Mouse (Mus musculus): ENCODE measurements around the gene Cyb561a3. TPM values are rescaled to one million over a fixed set of nuclear protein-coding genes. Genes with fewer than 3 reads are reported as not detected.
A peak's percentile ranks its signal among the peaks of the same experiment; 100 is the strongest.
"Not testable (repeated sequence)": the region's sequence is repeated elsewhere in the genome, so short reads cannot be mapped to it uniquely, and the experiment has no call there.

Gene Cyb561a3
- total RNA-seq (2021) = 1 to 10 TPM; 6.5 to 8.3 TPM
- long read RNA-seq, experiment 1, partial matches to known transcripts = 3 of 17 reads
- long read RNA-seq, experiment 1, other reads (novel, unspliced or antisense) = 10 of 17 reads
- long read RNA-seq, experiment 2, transcript Cyb561a3-209 (8 exons, 3,130 nt) = major isoform, 5 of 16 reads
- long read RNA-seq, experiment 2, partial matches to known transcripts = 2 of 16 reads
- long read RNA-seq, experiment 2, other reads (novel, unspliced or antisense) = 5 of 16 reads

DNA sequence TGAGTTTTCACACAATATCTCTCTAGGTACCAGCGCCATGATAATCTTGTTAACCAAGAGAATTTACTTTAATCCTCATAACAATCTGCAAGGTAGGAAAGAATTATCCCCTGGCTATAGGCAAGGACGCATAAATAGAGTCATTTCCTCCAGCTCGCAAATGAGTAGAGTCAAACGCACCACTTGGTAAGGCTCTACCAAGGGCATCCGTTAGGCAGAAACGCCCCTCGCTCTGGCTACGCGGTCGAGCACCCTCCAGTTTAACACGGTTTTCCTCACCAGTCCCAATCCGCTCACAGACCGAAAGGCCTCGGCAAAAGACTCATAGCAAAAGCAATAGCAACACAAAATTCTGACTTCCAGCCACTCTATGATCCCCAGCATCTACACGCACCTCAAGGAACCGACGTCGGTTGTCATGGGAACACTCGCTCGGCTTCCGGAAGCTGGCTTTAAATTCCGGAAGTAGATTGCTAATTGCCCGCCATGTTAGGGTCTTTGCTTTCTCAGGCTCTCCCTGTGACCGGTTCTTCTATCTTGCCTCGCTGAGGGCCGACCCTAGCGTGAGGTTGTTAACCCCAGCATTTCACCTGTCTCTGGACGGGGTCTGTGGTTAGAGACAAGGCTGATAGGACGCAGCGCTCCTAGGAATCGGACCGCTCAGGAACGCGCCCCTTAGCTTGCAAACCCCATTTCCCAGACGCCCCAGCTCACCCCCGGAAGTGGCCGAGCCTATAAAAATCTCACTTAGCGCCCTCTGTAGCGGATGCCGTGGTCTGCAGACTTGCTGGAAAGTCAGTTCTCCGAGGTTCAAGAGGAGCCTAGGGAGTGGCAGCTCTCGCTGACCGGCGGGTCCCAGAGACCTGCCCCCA lies at the start of gene Cyb561a3, which contains the start of gene Tmem138:
Cyb561a3 (plus strand) TSS at position 483 of the 872 bp plus-strand sequence.
Tmem138 (minus strand) TSS at position 673 of the 872 bp plus-strand sequence.
- DNase-seq (ENCODE audit: low spot score in 2 of 2) = peak; percentile 71 to 90

DNA sequence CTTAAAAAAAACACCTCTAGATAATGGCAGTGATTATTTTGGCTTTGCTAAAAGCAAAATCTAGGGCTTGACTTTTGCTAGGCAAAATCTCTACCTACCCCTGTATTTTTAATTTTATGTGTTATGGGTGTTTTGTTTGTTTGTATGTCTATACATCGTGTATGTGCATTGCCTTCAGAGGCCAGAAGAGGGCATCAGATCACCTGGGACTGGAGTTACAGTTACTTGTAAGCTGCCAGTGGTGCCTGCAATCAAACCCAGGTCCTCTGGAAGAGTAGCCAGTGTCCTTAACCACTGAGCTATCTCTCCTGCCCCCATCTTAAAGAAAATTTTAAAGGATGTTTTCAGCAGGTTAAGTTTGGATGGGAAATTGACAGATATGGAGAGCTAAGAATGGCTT lies 46.9 kb upstream of the Cyb561a3 start:
- no peak for DNase-seq (ENCODE audit: low spot score in 2 of 2)

DNA sequence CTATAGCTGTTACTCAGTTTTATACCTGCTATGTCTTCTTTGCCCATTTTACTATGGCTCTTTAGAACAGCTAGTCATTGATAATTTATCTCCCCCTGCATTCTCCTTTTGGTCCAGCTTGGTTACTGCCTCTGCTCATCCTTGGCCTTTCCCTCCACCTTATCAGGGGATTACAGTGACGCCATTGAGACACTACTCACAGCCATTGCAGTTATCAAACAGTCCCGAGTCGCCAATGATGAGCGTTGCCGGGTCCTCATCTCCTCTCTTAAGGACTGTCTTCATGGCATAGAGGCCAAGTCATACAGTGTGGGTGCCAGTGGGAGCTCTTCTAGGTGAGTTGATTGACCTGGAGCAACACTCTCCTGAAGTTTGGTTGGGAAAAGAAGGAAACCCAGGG lies 37.5 kb upstream of the Cyb561a3 start:
- no peak for DNase-seq (ENCODE audit: low spot score in 2 of 2)

DNA sequence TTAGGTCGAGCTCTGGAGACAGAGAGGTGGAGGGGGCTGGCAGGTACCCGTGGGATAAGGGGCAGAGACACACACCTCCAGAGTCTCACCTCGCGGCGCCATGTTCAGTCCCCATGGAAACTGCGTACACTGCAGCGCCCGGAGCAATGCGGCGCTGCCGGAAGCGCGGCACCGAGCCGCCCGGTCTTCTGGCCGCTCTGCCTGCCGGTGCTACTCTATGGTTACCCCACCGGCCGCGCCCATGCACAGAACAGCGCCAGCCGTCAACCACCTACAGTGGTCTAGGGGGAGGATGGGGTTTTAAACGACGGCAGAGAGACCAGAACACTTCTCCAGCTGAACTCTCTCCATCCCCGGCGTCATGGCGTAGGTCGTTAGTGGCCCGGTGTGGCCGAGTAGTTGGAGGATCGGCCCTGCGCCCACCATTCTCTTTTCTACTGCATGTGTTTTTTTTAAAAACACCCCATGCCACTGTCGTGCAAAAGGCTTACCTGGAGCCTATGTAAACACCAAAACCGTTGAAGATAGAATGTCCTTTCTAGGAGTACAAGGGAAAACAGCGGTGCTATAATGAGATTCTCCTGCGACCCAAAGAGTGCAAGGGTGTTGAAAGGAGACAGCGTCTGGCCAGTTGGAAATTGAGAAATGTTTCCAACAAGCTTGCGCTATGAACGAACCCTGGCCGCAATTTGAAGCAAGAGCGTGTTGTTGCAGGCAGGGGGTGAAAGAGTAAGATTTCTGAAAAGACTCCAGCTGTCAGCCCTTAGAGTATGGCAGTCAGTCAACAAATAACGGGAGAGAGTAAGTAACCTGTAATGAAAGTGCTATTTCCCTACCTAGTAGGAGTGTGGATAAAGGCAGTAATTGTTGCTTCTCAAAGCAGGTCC lies 21.1 kb upstream of the Cyb561a3 start, which contains the start of gene Tmem216:
Tmem216 (minus strand) TSS at position 615 of the 887 bp plus-strand sequence.
- peak; percentile 63 to 76 for DNase-seq (ENCODE audit: low spot score in 2 of 2)

DNA sequence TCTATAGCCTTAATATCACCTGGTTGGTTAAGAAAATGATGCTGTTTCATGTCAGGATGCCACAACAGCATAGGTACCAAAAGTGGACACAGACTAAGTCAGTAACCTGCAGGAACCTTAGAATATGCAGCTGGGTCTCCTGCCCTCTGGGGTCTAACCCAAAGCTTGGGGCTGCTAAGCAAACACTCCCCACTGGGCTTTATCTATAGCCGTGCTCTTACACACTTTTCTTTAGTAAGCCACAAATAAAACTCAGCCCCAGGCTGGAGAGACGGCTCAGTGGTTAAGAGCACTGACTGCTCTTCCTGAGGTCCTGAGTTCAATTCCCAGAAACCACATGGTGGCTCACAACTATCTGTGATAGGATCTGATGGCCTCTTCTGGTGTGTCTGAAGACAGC lies 20.0 kb upstream of the Cyb561a3 start:
- DNase-seq (ENCODE audit: low spot score in 2 of 2) = no peak

DNA sequence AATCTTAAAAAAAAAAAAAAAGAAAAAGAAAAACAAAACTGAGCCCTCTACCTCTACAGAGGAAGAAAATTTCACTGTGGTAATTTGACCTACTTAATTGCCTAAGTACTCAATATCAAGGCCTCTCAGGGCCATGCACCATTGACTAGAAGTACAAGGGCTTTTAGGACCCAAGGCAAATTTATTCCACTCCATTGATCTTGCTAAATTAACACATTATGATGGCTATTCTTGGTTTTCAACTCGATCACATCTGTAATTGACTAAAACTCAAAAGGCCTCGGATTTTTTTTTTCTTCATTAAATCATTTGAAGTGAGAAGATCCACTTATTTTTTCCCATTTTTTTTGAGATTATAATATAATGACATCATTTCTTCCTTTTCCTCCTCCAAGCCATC lies 19.5 kb upstream of the Cyb561a3 start:
- no peak for DNase-seq (ENCODE audit: low spot score in 2 of 2)

DNA sequence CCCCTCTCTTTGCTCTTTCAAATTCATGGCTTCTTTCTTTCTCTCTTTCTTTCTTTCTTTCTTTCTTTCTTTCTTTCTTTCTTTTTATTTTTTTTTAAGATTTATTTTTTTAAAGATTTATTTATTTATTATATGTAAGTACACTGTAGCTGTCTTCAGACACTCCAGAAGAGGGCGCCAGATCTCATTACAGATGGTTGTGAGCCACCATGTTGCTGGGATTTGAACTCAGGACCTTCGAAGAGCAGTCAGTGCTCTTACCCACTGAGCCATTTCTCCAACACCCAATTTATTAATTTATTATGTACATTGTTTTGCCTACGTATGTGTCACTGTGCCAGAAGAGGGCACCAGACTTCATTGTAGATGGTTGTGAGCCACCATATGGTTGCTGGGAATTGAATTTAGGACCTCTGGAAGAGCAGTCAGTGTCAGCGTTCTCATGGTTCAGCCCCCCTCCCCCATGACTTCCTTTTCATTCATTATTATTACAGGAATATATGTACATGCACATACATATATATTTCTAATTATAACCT lies 19.1 kb upstream of the Cyb561a3 start:
- DNase-seq (ENCODE audit: low spot score in 2 of 2) = not testable (repeated sequence)

DNA sequence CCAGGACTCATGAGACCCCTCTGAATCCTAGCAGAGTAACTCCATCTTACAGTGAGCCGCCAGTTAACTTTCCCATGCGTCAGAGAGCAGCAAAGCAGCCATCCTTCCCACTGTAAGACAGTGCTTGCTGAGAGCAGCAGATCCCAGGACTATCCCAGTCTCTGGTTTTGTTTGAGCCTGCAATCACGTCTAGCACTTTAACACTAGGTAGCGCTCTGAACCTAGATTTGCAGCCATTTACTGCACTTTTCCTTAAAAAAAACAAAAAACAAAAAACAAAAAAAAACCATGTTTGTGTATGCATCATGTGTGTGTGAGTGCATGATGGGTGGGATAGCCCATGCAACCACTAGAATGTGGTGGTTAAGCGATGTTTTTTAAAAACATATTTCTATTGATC lies 16.9 kb upstream of the Cyb561a3 start:
- DNase-seq (ENCODE audit: low spot score in 2 of 2) = no peak

DNA sequence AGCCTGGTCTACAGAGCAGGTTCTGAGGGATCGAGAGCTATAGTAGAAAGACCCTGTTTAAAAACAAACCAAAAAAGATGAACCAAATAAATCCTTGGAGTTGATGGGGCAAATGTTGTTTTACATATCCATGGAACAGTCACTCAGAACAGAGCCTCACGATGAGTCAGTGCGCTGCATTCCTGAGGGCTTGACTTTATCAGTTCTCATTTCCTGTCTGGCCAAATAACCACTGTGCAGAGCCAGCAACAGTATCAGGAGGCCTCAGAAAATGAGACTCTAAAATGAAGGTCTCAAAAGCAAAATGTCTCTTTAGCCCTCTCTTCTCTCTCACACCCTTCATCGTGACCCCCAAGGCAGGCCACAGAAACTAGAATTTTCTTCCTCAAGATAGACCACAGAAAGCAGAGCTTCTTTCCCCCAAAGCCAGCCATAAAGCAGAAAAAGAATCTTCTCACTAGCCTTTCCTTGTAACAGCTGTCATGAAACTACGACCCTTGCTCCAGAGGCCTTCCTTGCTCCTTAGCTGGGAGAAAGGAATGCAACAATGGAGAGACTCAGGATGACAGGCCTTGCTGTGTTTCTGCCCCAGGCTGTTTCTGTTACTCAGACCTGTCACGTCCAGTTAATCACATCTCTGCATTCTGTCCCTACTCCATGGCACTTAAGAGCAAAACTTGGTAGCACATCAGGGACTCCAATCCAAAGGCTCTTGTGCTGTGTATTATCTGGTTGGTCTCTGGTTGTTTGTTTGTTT lies 15.2 kb upstream of the Cyb561a3 start:
- no peak for DNase-seq (ENCODE audit: low spot score in 2 of 2)

DNA sequence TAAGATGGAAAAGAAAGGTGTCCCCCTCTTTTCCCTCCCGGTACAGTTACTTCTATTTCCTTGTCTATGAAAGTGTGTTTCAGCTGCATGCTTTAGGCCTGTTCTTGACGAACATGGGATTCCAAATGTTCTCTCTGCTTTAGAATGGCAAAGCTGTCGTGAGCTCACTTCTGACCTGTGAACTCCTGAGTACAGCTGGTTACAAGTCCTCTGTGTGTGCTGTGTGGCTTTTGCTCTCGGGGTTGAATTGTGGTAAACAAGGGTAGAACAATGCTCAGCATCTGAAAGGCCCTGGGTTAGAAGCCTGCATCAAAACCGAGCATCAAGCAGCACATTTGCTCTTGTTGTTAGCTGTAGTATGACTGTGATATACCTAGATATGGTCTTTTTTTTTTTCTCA lies 14.6 kb upstream of the Cyb561a3 start:
- no peak for DNase-seq (ENCODE audit: low spot score in 2 of 2)

DNA sequence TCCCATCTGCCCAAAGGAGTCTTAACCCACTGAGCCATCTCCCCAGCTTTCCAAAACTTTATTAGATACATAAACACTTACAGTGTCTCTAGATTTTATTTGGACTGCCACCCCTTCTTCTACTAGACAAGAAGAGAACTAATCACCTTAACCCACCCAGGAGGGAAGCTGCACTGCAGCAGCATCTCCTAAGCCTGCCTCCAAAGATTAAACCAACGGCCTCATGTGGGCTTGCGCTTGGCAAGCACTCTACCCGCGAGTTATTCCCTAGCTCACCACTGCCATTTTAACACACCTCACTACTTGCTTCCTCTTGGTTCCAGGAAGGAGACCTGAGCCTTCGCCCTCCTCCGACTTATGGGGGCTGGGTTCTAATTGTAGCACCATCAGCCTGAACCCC lies 12.7 kb upstream of the Cyb561a3 start:
- no peak for DNase-seq (ENCODE audit: low spot score in 2 of 2)

DNA sequence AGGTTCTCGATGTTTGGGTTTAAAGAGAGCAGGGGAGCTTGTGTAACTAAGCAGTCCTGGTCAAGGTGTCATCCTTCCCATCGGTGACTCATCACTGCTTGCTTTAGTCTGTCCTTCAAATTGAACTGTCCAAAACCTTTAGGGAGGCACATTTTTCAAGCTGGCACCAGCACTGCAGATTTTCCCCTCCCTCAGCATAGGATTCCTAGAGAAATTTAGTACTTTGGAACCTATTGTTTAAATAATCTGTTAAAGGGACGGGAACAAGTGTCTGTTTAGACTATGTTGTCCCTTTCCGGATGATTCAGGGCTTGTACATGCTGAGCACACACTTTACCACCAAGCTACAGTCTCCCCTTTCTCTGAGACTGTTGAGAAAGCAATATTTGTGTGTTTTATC lies 11.8 kb upstream of the Cyb561a3 start:
- DNase-seq (ENCODE audit: low spot score in 2 of 2) = no peak

DNA sequence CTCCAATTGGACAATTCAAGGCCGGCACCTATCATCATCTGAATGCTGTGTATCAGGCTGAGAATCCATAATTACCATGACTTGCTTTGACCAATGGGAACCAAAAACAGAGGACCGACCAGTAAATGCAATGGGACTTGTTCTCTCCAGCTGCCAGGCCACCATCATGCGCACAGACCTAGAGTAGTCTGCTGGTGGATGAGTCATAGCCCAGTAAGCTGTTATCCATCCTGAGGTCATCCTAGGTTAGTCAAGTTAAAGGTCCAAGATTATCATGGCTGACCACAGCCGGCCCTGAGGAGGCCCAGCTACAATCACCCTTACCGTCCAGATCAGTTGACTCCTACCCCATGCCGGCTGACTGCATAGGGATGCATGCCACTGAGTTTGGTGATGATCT lies 7.3 kb upstream of the Cyb561a3 start:
- no peak for DNase-seq (ENCODE audit: low spot score in 2 of 2)

DNA sequence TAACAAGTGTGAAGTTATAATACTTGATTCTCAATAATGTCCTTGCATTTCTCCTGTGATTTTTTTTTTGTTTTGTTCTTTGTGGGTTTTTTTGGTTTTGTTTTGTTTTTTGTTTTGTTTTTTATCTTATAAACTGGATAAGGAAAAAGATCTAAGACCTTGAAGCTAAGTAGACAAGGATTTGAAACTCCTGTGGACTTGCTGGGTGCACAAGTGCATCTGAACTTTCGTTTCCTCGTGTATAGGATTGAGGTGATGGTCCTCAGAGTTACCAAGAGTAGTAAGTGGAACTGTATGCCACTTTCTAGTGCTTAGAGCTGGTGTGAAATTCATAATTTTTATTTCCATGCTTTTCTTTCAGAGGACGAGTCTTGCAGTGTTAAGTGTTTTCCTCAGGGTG lies 3.1 kb downstream of the Cyb561a3 start:
- DNase-seq (ENCODE audit: low spot score in 2 of 2) = no peak

DNA sequence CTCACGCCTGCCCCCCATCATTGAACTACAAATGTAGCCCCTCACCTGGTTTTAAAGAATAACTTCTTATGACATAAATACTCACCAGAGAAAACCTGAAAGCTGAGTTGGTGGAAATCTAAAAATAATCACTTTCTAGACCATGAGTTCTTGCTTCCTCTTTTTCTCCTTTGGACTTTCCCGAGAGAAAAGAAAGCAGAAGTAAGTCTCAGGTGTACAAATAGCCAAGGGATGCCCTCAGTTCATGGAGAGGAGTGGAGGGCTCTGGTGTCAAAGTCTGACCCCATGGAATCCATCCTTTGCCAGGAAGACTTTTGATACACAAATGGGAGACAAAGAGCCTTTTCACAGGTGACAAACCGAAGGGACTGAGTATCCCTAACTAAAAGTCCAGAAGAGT lies 3.8 kb downstream of the Cyb561a3 start:
- no peak for DNase-seq (ENCODE audit: low spot score in 2 of 2)

DNA sequence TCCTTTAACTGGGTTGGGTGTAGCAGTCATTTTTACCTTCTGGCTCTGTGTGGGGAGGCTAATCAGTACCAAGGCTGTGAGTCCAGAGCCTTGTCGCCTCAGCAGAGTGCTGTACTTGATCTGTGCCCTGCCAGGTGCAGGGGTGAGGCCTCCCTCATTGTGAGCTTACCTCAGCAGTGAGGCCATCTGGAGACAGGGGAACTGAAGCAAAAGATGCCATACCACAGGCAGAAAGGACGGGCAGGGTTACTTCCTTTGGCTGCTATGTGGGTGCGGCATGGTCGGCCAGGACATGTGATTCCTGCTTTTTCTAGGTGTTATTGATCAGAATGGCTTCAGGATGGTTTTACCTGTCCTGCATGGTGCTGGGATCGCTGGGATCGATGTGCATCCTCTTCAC lies 5.0 kb downstream of the Cyb561a3 start:
- DNase-seq (ENCODE audit: low spot score in 2 of 2) = no peak

DNA sequence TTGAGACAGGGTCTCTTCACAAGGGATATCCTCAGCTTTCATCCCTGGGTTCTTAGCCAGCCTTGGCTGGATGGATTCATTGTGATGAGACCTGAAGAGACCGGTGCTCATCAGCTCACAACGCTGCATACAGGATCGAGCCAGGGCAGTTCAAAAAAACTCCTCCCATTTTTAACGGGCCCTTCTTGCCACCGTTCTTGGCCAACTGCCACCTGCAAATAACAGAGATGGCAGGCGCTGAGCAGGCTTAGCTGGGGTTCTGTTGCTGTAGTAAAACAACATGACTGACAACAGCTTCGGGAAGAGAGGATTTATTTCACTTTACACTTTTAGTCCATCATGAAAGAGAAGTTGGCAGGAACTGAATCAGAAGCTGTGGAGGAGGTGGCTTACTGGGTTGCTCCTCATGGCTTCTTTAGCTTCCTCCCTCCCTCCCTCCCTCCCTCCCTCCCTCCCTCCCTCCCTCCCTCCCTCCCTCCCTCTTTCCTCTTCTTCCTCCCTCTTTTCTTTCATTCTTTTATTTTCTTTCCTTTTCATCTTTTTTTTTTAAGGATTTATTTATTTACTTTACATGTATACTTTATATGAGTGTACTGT lies 6.7 kb downstream of the Cyb561a3 start:
- no peak for DNase-seq (ENCODE audit: low spot score in 2 of 2)

DNA sequence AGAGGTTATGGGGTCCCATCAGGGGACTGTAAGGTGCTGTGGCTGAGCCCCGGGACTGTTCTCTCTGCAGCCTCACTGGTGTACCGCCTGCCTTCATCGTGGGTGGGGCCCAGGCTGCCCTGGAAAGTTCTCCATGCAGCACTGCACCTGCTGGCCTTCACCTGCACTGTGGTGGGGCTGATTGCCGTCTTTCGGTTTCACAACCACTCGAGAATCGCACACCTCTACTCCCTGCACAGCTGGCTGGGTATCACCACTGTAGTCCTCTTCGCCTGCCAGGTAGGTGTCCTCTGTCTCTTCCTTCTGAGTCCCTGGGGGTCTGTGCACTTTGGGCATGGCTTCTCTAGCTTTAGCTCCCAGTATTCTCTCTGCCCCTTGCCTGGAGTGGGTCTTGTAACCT lies 8.1 kb downstream of the Cyb561a3 start:
- DNase-seq (ENCODE audit: low spot score in 2 of 2) = no peak

DNA sequence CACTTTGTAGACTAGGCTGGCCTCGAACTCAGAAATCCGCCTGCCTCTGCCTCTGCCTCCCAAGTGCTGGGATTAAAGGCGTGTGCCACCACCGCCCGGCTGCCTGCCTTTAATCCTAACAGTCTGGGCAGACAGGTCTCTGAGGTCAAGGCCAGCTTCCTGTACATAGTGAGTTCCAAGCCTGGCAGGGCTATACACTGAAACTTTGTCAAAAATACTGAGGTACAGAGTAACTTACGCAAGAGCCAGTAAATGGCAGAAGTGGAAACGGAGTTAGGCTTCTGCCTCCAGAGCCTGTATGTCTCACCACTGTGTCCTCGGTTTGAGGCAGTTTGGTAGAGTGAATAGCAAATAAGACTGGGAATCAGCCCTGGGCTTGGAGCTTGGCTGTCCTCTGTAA lies 10.3 kb downstream of the Cyb561a3 start:
- no peak for DNase-seq (ENCODE audit: low spot score in 2 of 2)
